30 mouse cellular contexts compared by ENCODE assay signal in the genomic region with DNA sequence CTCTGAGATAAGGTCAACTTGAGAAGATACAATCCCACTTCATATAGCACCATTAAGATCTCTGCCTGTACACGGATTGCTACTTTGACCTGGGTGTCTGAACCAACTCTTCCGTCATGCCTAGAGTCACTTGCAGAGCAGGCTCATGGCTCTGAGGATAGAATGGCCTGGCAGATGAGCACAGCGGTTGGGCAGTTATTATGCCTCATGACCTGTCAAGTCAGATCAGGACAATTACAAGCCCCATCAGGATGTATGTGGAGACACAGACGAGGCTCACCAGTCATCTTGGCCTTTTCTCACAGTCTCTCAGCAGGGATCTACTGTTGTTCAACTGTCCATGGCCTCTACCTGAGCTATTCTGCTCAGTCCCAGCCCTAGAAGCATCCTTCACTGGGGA.
DNase-seq lines count a peak whose midpoint lies in the region; ATAC-seq lines count a peak whose summit lies in the region.
"Had no signal": no experiment of that assay in that cellular context is flagged by ENCODE, and none has a peak within 500 bp of the region (broad histone marks: within the 10 kb centered on the region; RNA-seq: fewer than 3 reads in every experiment).

No protein-coding gene starts in this region.

- DNase-seq in cerebellum, adult 9-11 months = no peak
- no peak for DNase-seq in heart, embryonic 10.5 days (ENCODE audit: low spot score)
- DNase-seq in heart, postnatal 36 days = no peak
- no peak for DNase-seq in heart, adult 8-10 months (ENCODE audit: low spot score)
- DNase-seq in urinary bladder, postnatal 10 days (ENCODE audit: low spot score) = no peak
- DNase-seq: adrenal gland, adult 2 months; adrenal gland, postnatal 36 days; cerebellum, adult 8-10 months; kidney, adult 8-10 months; kidney, postnatal 4 days; liver, embryonic 13.5 days; lung, adult 18-20 months; lung, postnatal 4 days; right cerebral cortex, postnatal 25 days had no signal

- no peaks in the 10 kb centered on the region for H3K9me3 ChIP-seq in heart, embryonic 10.5 days
- no peaks in the 10 kb centered on the region for H3K9me3 ChIP-seq in heart, embryonic 15.5 days (replicated peaks)
- H3K9me3 ChIP-seq: embryonic facial prominence, embryonic 13.5 days; forebrain, embryonic 10.5 days; forebrain, embryonic 15.5 days; hindbrain, embryonic 12.5 days; limb, embryonic 10.5 days; limb, embryonic 15.5 days; liver, embryonic 13.5 days; midbrain, embryonic 13.5 days; stomach, embryonic 15.5 days had no signal

- intact Hi-C loops in heart, postnatal 36 days (cut with DNase I) = no loop called here

- H3K4me2 ChIP-seq in heart, embryonic 15.5 days = no peak overlapping the region
- H3K4me2 ChIP-seq: embryonic facial prominence, embryonic 13.5 days; forebrain, embryonic 15.5 days; hindbrain, embryonic 12.5 days; limb, embryonic 15.5 days; liver, embryonic 13.5 days; midbrain, embryonic 13.5 days; stomach, embryonic 15.5 days had no signal

- H3K4me1 ChIP-seq in heart, embryonic 10.5 days = peaks cover 58% of the 10 kb centered on the region
- peaks cover 43% of the 10 kb centered on the region for H3K4me1 ChIP-seq in heart, embryonic 15.5 days (replicated peaks)
- H3K4me1 ChIP-seq: embryonic facial prominence, embryonic 13.5 days; forebrain, embryonic 15.5 days; limb, embryonic 10.5 days; limb, embryonic 15.5 days; liver, embryonic 13.5 days; megakaryocyte, embryonic 14.5 days; stomach, embryonic 15.5 days had no signal

- H3K9ac ChIP-seq in heart, embryonic 15.5 days = no peak overlapping the region
- H3K9ac ChIP-seq: embryonic facial prominence, embryonic 13.5 days; forebrain, embryonic 15.5 days; hindbrain, embryonic 12.5 days; limb, embryonic 15.5 days; liver, embryonic 13.5 days; midbrain, embryonic 13.5 days; stomach, embryonic 15.5 days had no signal

- H3K36me3 ChIP-seq in heart, embryonic 10.5 days = no peaks in the 10 kb centered on the region
- no peaks in the 10 kb centered on the region for H3K36me3 ChIP-seq in heart, embryonic 15.5 days
- H3K36me3 ChIP-seq: embryonic facial prominence, embryonic 13.5 days; forebrain, embryonic 10.5 days; forebrain, embryonic 15.5 days; hindbrain, embryonic 12.5 days; limb, embryonic 10.5 days; limb, embryonic 15.5 days; liver, embryonic 13.5 days; midbrain, embryonic 13.5 days; stomach, embryonic 15.5 days had no signal

- peak; percentile 40; the same call in 1 of the 2 replicates for ATAC-seq in cerebellum, adult (ENCODE audit: insufficient number of reproducible peaks, low FRiP score, low TSS enrichment)
- no peak for ATAC-seq in heart, embryonic 15.5 days (replicated peaks; ENCODE audit: insufficient number of reproducible peaks, insufficient read depth, low FRiP score, low read depth)
- ATAC-seq: activated CD4-positive, CD25-positive, alpha-beta regulatory T cell, adult 4 months; forebrain, embryonic 15.5 days; intestine, embryonic 16.5 days; lung, postnatal 0 days; midbrain, embryonic 13.5 days had no signal

- WGBS in heart, embryonic 10.5 days = 82% methylated on average over 4 of the region's 4 CpGs
- WGBS in heart, embryonic 15.5 days = 83% methylated on average over 4 of the region's 4 CpGs

- H3K27ac ChIP-seq in heart, embryonic 10.5 days = peak overlapping the region; percentile 84
- H3K27ac ChIP-seq in heart, embryonic 15.5 days = peak overlapping the region; percentile 90
- H3K27ac ChIP-seq: embryonic facial prominence, embryonic 13.5 days; forebrain, embryonic 10.5 days; forebrain, embryonic 15.5 days; hindbrain, embryonic 12.5 days; kidney, postnatal 0 days; limb, embryonic 10.5 days; limb, embryonic 15.5 days; liver, embryonic 13.5 days; midbrain, embryonic 13.5 days; stomach, embryonic 15.5 days had no signal

- H3K27me3 ChIP-seq in heart, embryonic 10.5 days (ENCODE audit: insufficient read depth, poor library complexity, severe bottlenecking) = no peaks in the 10 kb centered on the region
- no peaks in the 10 kb centered on the region for H3K27me3 ChIP-seq in heart, embryonic 15.5 days
- H3K27me3 ChIP-seq: CH12.LX; forebrain, embryonic 15.5 days; hindbrain, embryonic 12.5 days; limb, embryonic 15.5 days; liver, embryonic 13.5 days; midbrain, embryonic 13.5 days; stomach, embryonic 15.5 days had no signal

- no peak overlapping the region for H3K4me3 ChIP-seq in heart, embryonic 10.5 days
- H3K4me3 ChIP-seq in heart, embryonic 15.5 days = no peak overlapping the region
- H3K4me3 ChIP-seq: embryonic facial prominence, embryonic 13.5 days; forebrain, embryonic 10.5 days; forebrain, embryonic 15.5 days; hindbrain, embryonic 12.5 days; limb, embryonic 10.5 days; limb, embryonic 15.5 days; liver, embryonic 13.5 days; megakaryocyte, embryonic 14.5 days; midbrain, embryonic 13.5 days; stomach, embryonic 15.5 days had no signal
